Mouse (Mus musculus) liver, embryonic 14.5 days (tissue): ENCODE measurements around the gene Efcab1. TPM values are rescaled to one million over a fixed set of nuclear protein-coding genes. Genes with fewer than 3 reads are reported as not detected.
"Not testable (repeated sequence)": the region's sequence is repeated elsewhere in the genome, so short reads cannot be mapped to it uniquely, and the experiment has no call there.

Source experiments
- ATAC-seq: fragments of 200-750 bp; cut with Nextera tagmentation; 2 replicates; pipeline ENCODE4 v1.8.0; 2017; ENCODE audit warnings: moderate number of reproducible peaks, mild to moderate bottlenecking, moderate library complexity; ENCODE audit not compliant: insufficient read depth
- DNase-seq, 3 experiments: peaks; one replicate each; pipeline ENCODE4 v3.0.0-alpha.2; 2012 to 2013; ENCODE audit warnings: low read depth in 3 of 3, low spot score in 3 of 3
- H3K27ac ChIP-seq: fragments of 300-500 bp; sonication (generic); 2 replicates; pipeline ENCODE4 v1.5.1; 2014; ENCODE audit warnings: moderate library complexity, mild to moderate bottlenecking, control low read depth, inconsistent platforms
- H3K27me3 ChIP-seq: fragments of 300-500 bp; sonication (generic); 2 replicates; pipeline ENCODE4 v1.6.1; 2014; ENCODE audit warnings: mild to moderate bottlenecking, low read length, moderate library complexity; ENCODE audit not compliant: control insufficient read depth, insufficient read depth
- H3K36me3 ChIP-seq: fragments of 300-500 bp; sonication (generic); replicated peaks from 2 replicates; pipeline ENCODE4 v1.6.1; 2014; ENCODE audit warnings: low read depth; ENCODE audit not compliant: control insufficient read depth, insufficient read depth
- H3K4me1 ChIP-seq, 2 experiments: fragments of 200-500 bp in 1 of 2; fragments of 300-500 bp in 1 of 2; sonication (generic) in 1 of 2; replicated peaks; 2 replicates each; pipeline ENCODE4 v1.6.1; 2012 to 2014; ENCODE audit warnings: antibody characterized with exemption in 1 of 2, inconsistent platforms in 1 of 2, low read length in 1 of 2; ENCODE audit not compliant: control insufficient read depth in 2 of 2, insufficient read depth in 2 of 2
- H3K4me2 ChIP-seq: fragments of 300-500 bp; sonication (generic); 2 replicates; pipeline ENCODE4 v1.6.1; 2014; ENCODE audit warnings: low read depth, mild to moderate bottlenecking, control low read depth, moderate library complexity
- H3K4me3 ChIP-seq, 2 experiments: fragments of 200-500 bp in 1 of 2; fragments of 300-500 bp in 1 of 2; sonication (generic) in 1 of 2; 2 replicates each; pipeline ENCODE4 v1.5.1; 2012 to 2014; ENCODE audit warnings: low read depth in 2 of 2, low read length in 2 of 2, mild to moderate bottlenecking in 2 of 2, control low read depth in 1 of 2, inconsistent platforms in 1 of 2, moderate library complexity in 1 of 2; ENCODE audit not compliant: insufficient read depth in 1 of 2
- H3K9ac ChIP-seq: fragments of 300-500 bp; sonication (generic); replicated peaks from 2 replicates; pipeline ENCODE4 v1.6.1; 2014; ENCODE audit warnings: mild to moderate bottlenecking, control low read depth, moderate library complexity
- H3K9me3 ChIP-seq: fragments of 300-500 bp; sonication (generic); 2 replicates; pipeline ENCODE4 v1.6.1; 2016; ENCODE audit warnings: low read length, mixed read lengths; ENCODE audit not compliant: control insufficient read depth
- CTCF ChIP-seq: IDR thresholded peaks from 2 replicates; pipeline ENCODE4 v1.5.1; 2016; ENCODE audit warnings: antibody characterized with exemption, low read depth, control low read depth
- EP300 ChIP-seq: IDR thresholded peaks from 2 replicates; pipeline ENCODE4 v1.6.1; 2016; ENCODE audit warnings: antibody characterized with exemption, low read depth
- WGBS: fragments of 180-500 bp; shearing (Covaris S2); extraction: QIAGEN DNeasy Blood & Tissue Kit; methylation state at CpG from one replicate; pipeline ENCODE4 v1.1.7; 2014; ENCODE audit not compliant: insufficient replicate concordance; 5-methylcytosine and 5-hydroxymethylcytosine counted together
- polyA plus RNA-seq, 2 experiments: library from polyadenylated mRNA; depleted of rRNA in 1 of 2; stranded (reverse) in 1 of 2; unstranded in 1 of 2; fragments of >200 nt; fragmentation: Nextera tagmentation in 1 of 2; extraction: Ambion mirVana in 1 of 2; gene quantifications; 2 replicates each; pipeline versions ENCODE4 v1.2.1 to v1.2.3; 2012 to 2014

Efcab1 gene
- polyA plus RNA-seq, 2 experiments, result 0.07 to 0.08 TPM

DNA sequence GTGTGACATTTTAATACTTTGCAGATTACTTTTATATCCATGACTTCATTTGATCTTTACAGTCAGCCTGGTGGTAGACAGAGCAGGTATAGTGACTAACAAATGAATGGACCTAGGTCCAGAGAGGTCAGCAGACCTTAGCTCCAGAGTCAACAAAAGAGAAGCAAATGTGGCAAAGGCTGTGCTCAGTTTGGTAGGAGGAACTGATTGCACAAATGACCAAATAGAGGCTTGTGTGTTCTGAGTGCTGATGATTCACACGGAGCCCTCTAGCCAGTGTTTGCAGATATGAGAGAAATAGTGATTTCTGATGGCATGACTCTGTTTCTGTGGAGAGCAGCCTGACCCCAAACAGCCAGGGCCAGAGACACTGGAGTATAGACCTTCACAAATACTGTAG, 33.1 kb downstream of the Efcab1 start:
- Histone ChIP-seq H3K4me2 (no peak overlapping the region), H3K4me1 (peaks cover 0 to 8% of the 10 kb centered on the region in 2 experiments; a peak in 1 of 4 replicates), H3K4me3 (no peak overlapping the region), H3K9me3 (no peaks in the 10 kb centered on the region), H3K9ac (no peak overlapping the region), H3K27me3 (no peaks in the 10 kb centered on the region), H3K36me3 (no peaks in the 10 kb centered on the region), H3K27ac (no peak overlapping the region)
- peak; percentile 74 for ATAC-seq
- no peak for TF ChIP-seq CTCF
- TF ChIP-seq EP300, result no peak
- peak; percentile 10 to 25 (median 13) for DNase-seq
- WGBS, result 34% methylated on average over 1 of the region's 1 CpGs

DNA sequence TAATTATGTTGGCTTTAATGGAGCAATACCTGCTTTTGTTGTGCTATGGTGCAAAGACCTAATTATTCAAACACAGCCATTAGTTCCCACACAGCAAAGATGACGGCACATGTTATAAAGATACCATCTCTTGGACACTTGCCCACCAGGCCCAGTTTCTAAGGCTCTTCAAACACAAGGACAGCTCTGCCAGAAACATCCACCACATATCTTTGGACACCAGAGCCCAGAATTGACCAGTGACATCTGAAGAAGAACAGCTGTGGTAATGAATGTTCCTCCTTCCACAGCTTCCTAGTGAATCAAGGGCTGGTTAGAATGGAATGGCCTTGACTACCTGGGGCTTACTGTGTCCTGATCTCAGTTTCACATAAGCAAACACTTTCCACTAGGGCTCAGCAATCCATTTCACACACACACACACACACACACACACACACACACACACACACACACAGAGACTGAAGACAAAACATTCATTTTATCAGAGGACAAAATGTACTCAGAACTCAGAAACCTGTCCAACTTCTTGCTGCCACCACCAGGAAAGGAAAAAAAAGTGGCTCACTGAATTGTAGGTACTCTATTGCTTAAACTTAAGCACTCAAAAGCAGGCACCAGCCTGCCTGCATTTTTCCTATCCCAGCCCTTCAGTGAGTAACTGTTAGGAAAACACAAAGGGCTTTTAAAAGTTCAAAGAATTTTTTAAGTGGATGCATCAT, 33.7 kb downstream of the Efcab1 start:
- Histone ChIP-seq H3K4me3 (no peak overlapping the region), H3K9ac (no peak overlapping the region), H3K27ac (no peak overlapping the region), H3K9me3 (no peaks in the 10 kb centered on the region), H3K4me2 (no peak overlapping the region), H3K4me1 (peaks cover 0 to 8% of the 10 kb centered on the region in 2 experiments; a peak in 1 of 4 replicates), H3K36me3 (no peaks in the 10 kb centered on the region), H3K27me3 (no peaks in the 10 kb centered on the region)
- DNase-seq, result no peak
- no peak for ATAC-seq
- no peak for TF ChIP-seq CTCF
- no peak for TF ChIP-seq EP300
- WGBS, result 43% methylated on average over 1 of the region's 1 CpGs

DNA sequence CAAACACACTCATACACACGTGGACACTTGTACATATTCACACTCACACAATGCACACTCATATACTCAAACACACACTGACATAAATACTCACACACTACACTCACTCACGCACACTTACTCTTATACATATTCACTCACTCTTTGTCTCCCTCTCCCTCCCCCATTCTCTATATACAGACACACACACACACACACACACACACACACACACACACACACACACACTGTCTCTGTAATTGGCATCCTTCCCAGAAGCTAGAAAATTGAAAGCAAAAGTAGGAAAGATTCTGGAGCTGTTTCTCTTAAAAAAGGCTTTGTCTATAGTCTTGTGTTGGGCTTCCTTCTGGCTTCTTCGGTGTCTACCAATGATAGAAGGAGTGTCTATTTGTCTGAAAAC, 34.5 kb downstream of the Efcab1 start:
- WGBS, result 43% methylated on average over 3 of the region's 3 CpGs
- no peak for DNase-seq
- H3K27ac ChIP-seq, result no peak overlapping the region
- ATAC-seq, result no peak
- H3K4me3 ChIP-seq, result no peak overlapping the region
- TF ChIP-seq CTCF, result no peak
- no peak for TF ChIP-seq EP300
- H3K36me3 ChIP-seq, result no peaks in the 10 kb centered on the region
- H3K4me2 ChIP-seq, result no peak overlapping the region
- no peaks in the 10 kb centered on the region for H3K27me3 ChIP-seq
- H3K9ac ChIP-seq, result no peak overlapping the region
- no peaks in the 10 kb centered on the region for H3K9me3 ChIP-seq
- peaks cover 0 to 8% of the 10 kb centered on the region in 2 experiments; a peak in 1 of 4 replicates for H3K4me1 ChIP-seq

DNA sequence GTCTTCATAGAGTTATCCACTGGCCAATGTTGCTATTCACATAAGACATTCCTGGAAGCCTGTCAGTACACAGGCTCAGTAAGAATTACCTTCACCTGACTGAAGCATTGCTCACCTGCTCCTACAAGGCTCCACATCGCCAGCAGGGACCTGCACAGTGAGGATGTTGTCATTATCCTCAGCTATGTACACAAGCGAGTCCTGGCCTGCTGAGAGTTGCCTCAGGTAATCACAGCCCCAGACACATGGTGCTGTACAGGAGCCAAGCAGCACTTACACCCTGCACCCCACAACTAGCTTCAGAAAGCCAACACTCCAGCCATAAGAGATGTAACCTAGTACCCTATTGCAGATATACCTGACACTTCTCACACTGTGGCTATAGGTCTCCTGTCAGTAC, 37.1 kb downstream of the Efcab1 start:
- DNase-seq, result no peak
- Histone ChIP-seq H3K9ac (no peak overlapping the region), H3K4me3 (no peak overlapping the region), H3K4me1 (peaks cover 0 to 8% of the 10 kb centered on the region in 2 experiments; a peak in 1 of 4 replicates), H3K27me3 (no peaks in the 10 kb centered on the region), H3K27ac (no peak overlapping the region), H3K9me3 (no peaks in the 10 kb centered on the region), H3K36me3 (no peaks in the 10 kb centered on the region), H3K4me2 (no peak overlapping the region)
- WGBS, result 42% methylated on average over 2 of the region's 2 CpGs
- TF ChIP-seq EP300 (no peak), CTCF (no peak)
- ATAC-seq, result no peak

DNA sequence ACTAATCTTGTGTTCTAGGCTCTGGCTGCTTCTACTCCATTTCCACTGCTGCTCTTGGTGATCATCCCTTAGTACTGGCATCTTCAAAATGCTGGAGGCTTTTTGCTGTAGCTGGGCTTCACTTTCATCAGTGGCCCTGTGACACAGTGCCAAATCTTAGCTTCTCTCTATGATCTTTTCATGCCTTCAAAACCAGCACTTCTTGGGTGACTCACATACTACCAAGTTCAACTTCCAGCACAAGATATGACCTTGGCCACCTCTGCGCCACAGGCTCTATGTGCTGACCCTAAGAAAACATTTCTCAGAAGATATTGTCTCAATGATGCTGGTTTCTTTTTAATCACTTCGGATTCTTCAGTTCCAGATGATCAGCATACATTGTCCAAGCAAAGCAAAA, 41.2 kb downstream of the Efcab1 start:
- not testable (repeated sequence) for H3K27me3 ChIP-seq, DNase-seq, H3K36me3 ChIP-seq, H3K4me3 ChIP-seq, H3K9ac ChIP-seq, H3K9me3 ChIP-seq, H3K4me1 ChIP-seq, H3K4me2 ChIP-seq, ATAC-seq, H3K27ac ChIP-seq
- WGBS, result 45% methylated on average over 2 of the region's 2 CpGs
